Mouse (Mus musculus) c-Kit-positive CD71-positive TER-119-negative erythroid progenitor cells, embryonic 14.5 days (primary cell): ENCODE results near the gene Irx6.
A peak's percentile ranks its signal among the peaks of the same experiment; 100 is the strongest.

Experiments used
- DNase-seq: peaks from one replicate; pipeline ENCODE4 v3.0.0-alpha.2; 2013; ENCODE audit warnings: low read depth

The Irx6 gene

DNA sequence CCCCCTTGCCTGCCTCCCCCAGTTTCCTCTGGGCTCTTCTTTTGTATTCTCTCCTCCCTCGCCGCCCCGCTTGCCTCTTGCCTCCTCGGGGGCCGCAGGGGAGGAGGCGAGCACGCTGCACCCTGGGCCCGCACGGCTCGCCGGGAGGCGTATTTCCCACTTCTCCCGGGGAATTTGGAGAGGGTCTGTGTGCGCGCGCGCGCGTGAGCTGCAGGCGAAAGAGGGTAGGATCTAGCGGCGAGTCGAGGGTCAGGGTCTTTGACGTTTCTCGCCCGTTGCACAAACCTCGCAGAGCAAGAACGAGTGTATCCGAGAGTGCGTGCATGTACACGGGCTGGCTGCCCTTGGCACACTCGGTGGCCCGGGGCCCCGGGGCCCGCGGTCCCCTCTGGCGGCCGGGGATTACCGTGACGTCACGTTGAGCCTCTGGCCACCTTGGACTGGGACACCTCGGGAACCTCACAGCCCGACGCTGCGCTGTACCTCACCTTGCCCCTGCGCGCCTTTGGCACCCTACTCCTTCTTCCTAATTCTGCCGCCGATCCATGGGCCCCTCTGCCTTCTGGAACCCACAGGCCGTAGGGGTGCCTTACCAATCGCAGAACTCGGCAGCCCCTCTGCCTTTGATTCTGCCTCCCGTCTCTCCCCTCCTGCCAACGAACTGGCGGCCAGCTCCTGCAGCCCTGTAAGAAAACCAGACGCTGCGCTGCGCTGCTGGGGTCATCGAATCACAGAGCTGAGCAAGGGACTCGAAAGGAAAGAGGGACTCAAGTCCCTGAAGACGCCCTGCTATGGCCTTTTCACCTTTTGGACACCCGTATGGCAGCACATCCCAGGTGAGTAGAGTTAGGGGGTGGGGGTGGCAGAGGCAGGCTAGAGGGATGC, at the start of gene Irx6:
Gene Irx6 (plus strand): TSS at position 45 of the 885 bp plus-strand sequence.
- DNase-seq: no peak

- no peak for DNase-seq
Measured at GRCm38 (mm10) chr8:92628711-92629650, 45.1 kb upstream of the Irx6 start.

DNA sequence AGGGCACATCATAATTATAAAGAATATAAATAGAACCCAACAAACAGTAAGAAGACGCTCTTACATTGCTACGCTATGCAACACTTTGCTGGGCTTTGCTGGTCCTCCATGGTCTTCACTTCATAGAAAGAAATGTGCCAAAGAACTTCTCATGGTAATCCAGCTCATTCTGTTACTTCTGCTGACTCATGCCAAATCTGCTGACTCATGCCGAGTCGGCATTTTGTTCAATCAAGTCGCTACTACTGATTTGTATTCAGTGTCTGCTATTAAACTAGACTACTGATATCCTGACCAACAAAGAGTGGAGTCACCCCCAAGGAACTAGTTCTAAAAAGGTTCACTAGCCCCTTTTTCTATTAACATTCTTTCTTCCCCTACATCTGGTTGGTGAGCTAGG, 40.9 kb upstream of the Irx6 start:
- no peak for DNase-seq

- no peak for DNase-seq
Measured at GRCm38 (mm10) chr8:92640820-92641219, 33.3 kb upstream of the Irx6 start.

DNA sequence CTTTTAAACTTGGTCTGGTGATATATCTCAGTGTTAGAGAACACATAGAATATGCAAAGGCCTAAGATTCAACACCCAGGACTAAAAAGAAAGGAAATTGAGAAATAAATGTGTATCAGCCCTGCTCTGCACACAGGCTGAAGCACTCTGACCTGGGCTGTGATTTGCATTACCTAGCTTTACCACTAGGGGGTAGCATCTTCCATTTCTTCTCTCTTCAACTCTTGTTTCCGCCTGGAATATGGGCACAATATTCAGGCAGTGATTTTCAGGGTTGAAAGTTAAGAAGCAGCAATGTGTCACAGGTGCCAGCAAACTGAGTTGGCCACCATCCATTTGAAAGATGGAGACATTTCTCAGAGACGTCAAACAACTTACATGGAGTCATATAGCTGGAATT, 27.5 kb upstream of the Irx6 start:
- peak; percentile 7 for DNase-seq

DNA sequence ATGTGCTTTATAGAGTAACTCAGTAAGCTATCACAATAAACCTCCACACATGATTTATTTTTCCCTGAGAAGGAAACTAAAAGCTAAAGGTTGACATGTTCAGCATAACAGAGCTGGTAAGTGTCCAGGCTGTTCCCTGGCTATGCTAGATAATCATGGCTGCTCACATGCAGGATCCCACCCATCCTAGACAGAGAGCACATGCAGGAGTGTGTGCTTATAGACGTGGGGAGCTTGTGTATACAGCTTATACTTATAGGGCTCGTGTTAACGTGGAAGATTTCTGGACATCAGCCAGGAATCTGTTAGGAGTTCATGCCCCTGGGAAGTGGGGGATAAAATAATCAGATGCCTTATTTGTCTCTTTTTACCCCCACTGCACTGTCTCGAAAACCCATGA, 9.9 kb upstream of the Irx6 start:
- DNase-seq: no peak

DNA sequence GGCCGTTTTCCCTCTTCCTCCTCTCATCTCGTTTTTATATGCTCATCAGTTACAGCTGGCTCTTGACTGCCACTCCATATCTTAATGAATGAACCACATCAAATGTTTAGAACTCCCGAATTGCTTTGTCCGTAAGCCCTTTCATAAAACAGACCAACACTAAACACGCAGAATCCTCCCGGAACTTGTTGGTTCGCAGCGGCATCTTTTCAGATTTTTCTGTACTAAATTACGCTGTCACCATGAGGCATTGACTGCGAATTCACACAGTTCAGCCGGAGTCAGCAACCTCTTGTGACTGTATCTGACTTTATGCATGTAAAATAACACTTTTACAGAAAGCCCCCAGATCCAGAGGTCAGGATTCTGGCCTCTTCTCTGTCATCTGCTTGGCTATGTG, 3.9 kb upstream of the Irx6 start:
- DNase-seq: no peak

GRCm38 (mm10) chr8:92670656-92671195, 3.4 kb upstream of the Irx6 start:
- no peak for DNase-seq

DNA sequence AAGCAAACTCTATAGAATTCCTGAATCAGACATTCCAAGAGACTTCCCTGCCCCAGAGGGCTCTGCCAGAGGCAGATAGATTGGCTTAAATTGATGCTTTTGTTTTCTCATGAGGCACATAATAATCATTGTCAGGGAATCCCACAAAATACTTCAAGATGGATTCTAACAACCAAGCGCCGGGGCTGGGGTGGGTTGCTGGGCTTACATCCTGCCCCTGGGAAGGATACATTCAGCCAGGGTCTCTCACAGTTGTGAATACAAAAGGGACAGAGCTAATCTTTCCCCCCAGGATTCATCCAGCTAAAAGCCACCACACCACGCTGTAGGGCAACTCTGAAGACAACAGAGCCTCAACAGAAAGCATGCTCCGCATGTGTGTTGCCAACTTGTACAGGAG, 2.2 kb upstream of the Irx6 start:
- DNase-seq: no peak

DNA sequence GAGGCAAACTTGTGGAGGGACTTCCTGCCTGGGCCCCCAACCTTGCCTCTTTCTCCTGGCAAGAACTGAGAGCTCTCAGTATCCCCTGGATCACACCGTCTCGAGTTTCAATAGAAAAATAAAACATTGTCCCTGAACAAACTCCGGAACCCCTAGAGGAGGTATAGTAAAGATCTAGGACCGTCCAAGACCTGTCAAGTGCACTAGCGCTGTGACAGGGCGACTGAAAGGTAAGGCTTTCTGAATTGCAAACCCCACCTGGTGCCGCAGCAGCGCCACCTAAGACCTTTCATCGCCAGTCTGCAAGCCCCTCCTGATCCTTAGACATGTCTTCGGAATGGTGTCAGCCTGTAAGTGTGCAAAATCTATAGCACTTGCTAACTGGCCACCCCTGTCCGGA, 987 bp upstream of the Irx6 start:
- DNase-seq: no peak

- no peak for DNase-seq
Measured at GRCm38 (mm10) chr8:92673555-92674243, 389 bp upstream of the Irx6 start.

GRCm38 (mm10) chr8:92678407-92678806, 4.3 kb downstream of the Irx6 start:
- DNase-seq: no peak

- no peak for DNase-seq
Measured at GRCm38 (mm10) chr8:92697361-92697760, 23.3 kb downstream of the Irx6 start.

- DNase-seq: no peak
Measured at GRCm38 (mm10) chr8:92698411-92698810, 24.3 kb downstream of the Irx6 start.

DNA sequence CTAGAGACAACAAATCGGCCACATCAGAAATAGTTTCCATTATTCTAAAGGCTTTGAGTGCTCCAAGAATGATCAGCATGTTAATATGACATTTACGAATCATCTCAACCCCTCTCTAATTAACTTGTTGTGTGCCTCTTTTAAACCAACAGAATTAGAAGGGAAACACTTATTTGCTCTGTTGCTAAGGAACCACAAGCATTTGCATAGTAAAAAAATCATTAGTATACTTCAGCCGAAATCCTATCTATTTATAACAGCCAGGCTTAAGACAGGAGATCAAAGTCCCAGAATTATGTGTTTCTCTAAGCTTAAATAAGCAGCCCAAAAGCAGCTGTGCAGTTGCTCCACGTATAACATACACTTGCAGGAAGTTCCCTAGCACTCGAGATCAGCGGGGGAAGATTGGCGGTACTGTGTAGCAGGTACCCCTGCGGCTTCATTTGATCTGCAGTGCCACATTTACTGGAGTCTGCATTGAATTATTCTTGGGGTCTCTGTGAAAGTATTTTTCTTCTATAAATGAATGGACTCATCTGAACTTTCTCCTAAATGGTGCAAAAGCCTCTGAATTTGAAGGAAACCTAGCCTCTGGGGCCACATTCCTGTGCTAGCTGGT, 25.9 kb downstream of the Irx6 start:
- no peak for DNase-seq

- no peak for DNase-seq
Measured at GRCm38 (mm10) chr8:92703375-92703774, 29.3 kb downstream of the Irx6 start.

DNA sequence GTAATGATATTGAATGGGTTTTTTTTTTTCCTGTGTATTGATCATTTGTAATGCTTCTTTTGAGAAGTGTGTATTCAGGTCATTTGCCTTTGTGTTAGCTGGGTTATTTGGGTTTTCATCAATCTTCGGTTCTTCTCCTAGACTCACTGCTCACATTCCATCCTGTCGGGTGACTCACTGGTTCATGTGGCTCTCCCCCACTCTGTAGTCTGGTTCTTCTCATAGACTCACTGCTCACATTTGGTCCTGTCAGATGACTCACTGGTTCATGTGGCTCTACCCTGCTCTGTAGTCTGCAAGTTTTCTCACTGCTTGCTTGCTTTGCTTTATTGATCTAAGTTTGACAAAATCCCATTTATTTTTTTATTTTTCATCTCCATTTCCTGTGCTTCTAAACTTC, 32.2 kb downstream of the Irx6 start:
- DNase-seq: no peak

DNA sequence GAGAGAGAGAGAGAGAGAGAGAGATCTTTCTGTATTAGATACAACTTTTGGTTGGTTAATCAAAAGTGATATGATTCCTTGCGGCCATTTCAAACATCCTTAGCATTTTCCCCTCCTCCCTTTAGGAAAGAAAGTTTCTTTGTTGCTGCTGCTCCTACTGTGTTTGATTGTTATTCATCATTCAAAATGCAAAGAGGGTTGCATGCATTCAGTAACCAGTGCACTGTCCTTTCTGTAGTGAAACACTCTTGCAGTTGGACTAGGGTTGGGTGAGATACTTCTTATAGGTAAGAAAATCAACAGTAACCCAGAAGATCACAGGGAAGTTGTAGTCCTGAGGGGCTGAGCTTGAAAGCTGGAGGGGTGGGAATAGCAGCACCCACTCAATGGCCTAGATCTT, 39.2 kb downstream of the Irx6 start:
- no peak for DNase-seq

- no peak for DNase-seq
Measured at GRCm38 (mm10) chr8:92717418-92717817, 43.3 kb downstream of the Irx6 start.

GRCm38 (mm10) chr8:92718057-92718456, 44.0 kb downstream of the Irx6 start:
- DNase-seq: no peak

DNA sequence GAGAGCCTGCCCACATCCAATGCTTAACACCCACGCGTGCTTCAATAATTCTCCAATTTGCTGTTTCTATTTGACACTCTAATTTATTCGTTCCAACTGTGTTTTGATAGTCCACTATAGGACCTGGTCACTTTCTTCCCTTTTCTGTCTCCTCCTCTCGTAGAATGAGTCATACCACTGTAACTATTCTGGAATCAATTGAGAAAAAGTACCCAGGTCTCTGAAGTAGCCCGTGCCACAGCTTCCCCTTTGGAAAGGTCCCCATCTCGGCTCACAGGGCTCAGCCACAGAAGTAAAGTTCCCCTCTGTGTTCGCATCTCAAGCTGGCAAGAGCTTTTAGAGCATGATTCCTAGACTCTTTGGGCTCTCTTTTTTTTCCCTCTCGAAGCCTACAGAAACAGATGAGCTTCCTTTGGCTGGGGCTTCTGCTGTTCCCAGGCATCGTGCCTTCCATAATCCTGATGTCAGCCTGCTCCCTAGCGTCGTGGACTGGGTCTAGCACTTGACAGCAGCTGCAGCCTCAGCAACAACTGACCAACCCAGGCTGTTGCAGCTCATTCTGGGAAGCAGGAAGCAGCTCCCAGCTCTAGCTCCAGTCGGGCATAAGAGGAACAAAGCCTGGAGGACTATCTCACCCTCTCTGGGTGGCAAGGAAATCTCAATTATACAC, 47.3 kb downstream of the Irx6 start:
- no peak for DNase-seq
